Mouse (Mus musculus) bone marrow macrophage, adult 2 months (primary cell): ENCODE measurements around the gene Gm10153.

Experiments used
- CTCF ChIP-seq: IDR thresholded peaks from 2 replicates; pipeline ENCODE4 v1.5.1; 2012; ENCODE audit warnings: low read depth, mild to moderate bottlenecking, low read length, moderate library complexity
- POLR2A ChIP-seq: IDR thresholded peaks from 2 replicates; pipeline ENCODE4 v1.6.1; 2012; ENCODE audit warnings: mild to moderate bottlenecking, low read depth, low read length, borderline replicate concordance

DNA sequence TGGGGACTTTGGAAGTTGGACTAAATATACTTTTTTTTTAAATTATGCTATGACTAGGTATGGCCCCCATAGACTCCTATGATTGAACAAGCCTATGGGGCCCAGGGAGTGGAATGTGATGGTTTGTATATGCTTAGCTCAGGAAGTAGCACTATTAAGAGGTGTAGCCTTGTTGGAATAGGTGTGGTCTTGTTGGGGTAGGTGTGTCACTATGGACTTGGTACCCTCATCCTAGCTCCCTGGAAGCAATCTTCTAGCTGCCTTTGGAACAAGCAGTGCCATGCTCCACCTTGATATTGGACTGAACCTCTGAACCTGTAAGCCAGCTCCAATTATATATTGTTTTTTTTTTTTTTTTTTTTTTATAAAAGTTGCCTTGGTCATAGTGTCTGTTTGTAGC lies 15.3 kb upstream of the Gm10153 start:
- TF ChIP-seq POLR2A (no peak), CTCF (no peak)
